Mouse (Mus musculus): ENCODE data around the gene Scube2.

Gene Scube2

DNA sequence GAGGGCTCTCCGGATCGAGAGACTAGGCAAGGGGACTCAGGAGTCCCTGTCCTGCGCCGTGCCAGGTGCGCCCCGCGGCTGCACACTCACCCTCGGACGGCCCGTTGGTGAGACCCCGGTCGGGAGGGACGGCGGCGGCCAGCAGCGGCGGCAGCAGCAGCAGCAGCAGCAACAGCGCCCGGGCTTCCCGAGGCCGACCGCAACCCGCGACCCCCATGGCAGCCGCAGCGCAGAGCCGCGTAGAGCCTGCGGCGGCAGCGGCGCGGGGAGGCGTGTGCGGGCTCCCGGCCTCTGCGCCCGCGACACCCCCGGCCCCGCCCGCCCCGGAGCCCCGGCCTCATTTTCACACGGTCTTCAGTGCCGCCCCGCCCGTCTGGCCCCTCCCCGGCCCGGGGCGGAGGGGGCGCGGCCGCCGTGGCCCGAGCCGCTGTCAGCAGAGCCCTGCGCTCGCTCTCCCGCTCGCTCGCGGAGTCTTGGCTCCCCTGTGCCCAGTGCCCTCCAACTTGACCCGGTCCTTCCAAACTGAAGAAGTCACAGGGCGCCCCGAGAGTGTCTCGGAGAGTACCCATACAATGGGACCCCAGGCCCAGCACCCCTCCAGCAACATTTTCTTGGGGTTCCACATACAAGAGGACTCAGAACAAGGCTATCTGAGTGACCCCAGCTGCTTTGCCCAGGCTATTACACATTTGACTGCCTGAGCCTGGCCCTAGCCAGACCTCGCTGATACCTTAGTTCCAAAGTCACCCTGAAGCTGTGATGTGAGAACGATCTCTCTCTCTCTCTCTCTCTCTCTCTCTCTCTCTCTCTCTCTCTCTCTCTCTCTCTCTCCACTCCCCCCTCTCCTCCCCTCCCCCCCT is at the start of gene Scube2:
Gene Scube2, minus strand, starts transcription at position 310 of the 860 bp plus-strand sequence.
- peak; percentile 62 for DNase-seq (ENCODE audit: extremely low spot score)

DNA sequence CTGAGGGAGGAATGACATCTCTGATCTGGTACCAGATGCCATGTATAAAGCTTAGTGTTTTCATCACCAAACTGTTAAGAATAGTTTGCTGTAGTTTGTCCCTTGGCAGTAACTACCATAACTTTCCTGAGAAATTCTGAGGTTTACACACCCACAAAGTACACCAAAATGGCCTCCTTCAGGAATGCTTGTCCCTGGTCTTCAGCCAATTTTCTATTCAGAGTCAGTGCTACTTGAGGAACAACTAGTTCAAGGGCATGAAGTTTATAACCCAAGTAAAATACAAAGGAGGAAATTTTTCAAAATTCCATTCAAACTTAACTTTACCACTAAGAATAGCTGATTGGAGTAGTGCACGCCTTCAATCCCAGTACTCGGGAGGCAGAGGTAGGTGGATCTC is 40.7 kb upstream of the Scube2 start:
- DNase-seq (ENCODE audit: extremely low spot score) = no peak

DNA sequence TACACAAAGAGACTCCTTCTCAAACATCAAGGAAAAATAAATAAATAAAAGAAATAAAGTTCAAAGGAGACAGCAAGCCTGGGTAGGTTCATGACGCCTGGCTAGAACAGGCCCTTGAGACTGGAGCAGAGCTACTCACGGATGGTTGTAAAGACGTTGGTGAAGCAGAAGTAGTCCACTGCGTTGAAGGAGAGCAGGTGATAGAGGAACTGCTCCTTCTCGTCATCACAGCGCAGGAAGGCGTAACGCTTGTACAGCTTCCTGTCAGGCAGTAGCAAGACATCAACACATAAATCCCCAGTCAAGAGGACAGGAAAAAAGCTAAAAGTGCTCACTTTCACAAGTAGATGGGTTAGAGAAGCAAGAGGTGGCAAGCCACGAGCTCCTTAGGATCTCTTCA is 35.4 kb upstream of the Scube2 start:
- no peak for DNase-seq (ENCODE audit: extremely low spot score)

DNA sequence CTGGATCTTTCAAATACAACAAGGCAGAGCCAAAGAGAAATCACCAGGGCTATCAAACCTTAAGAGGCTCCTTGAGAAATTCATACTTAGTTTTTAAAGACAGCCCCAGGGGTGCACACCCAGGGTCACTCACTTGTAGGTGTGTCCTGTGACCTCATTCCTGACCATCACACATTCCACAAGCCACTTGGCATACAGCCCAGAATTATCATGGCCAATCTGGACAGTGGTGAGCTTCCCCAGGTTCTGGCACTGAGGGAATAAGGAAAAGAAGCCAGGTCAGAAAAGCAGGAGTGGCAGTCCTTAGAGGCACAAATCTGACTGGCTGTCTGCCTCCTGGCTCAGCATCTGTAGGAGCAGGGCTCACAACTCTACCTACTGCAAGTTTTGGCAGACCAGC is 33.4 kb upstream of the Scube2 start:
- no peak for DNase-seq (ENCODE audit: extremely low spot score)

DNA sequence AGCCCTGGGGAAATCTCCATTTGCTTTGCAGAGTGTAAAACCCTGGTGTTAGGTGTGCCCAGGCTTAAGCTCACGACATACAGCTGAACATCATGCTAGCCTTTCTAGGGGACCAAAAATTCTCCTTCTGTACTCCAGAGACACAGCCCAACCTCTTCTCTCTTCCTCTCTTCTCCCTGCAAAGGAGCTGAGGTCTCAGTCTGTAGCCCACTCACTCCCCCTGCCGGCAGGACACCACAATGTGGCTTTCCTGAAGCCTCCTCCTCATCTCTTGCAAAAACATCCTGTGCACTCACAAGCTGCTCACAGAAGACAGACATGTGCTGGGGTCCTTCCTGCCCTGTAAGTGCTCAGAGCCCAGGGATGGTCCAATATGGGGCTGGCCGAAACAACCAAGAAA is 27.1 kb upstream of the Scube2 start:
- DNase-seq (ENCODE audit: extremely low spot score) = peak; percentile 58

DNA sequence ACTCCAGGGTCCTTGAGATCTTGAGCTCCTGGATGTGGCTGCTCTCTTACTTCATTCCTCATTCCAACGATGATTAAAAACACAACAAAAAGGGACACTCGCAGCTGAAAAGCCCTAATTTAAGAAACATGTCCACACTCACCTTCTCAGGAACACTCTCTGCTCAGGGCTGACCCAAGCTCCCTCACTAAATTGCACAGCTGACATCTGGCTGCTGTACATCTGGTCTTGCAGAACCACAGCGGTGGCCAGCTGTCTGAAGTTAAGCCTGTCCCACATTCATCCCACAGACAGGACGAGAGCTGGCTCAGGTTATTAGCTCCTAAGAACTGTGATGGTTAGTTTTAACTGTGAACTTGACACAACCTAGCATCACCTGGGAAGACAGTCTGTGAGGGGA is 26.3 kb upstream of the Scube2 start:
- DNase-seq (ENCODE audit: extremely low spot score) = no peak

DNA sequence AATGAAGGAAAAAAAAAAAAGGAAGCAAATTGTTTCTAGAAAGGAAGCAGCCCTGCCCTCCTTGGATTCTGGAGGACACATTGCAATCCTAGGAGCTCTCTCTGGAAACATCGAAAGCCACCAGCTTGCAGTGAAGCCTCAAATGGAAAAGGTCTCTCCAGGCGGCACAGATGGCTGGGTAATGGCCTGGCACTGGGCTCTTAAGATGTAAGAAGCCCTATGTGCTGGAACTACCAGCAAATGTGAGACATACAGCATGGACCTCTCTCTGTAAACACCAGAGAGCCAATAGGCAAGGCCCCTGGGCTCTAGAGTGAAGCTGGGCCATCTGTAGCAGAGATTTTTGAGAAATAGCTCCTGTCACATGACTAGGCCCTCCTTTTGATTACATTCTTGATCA is 24.8 kb upstream of the Scube2 start:
- DNase-seq (ENCODE audit: extremely low spot score) = no peak

DNA sequence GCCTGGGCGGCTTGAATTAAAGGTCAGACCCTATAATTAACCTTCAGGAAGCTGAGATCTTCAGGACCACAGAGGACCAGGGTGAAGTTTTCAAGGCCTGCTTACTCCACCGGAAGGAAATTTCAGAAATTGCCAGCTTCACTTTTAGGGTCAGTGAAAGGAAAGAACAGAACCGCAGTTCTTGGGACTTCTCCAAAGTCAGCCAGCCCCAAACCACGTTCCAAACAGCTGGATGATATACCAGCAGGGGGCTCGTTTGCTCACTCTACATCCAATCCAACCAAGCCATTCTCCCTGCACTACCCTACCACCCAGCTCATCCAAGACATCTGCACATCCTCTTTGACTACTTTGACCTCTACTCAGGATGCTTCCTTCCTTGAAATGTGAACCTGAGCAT is 23.8 kb upstream of the Scube2 start:
- DNase-seq (ENCODE audit: extremely low spot score) = no peak

DNA sequence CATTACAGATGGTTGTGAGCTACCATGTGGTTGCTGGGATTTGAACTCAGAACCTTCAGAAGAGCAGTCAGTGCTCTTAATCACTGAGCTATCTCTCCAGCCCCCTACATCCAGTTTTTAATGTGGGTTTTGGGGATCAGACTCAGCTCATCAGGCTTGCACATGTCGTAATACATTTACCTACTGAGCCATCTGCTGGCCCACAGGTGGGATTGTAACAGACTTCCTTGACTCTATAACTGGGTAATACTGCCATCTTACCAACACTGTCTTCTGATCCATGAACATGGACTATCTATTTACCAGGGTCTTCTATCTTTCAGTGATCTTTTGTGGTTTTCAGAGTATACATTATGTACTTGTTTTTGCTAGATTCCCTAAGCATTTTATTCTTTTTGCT is 20.8 kb upstream of the Scube2 start:
- DNase-seq (ENCODE audit: extremely low spot score) = no peak

DNA sequence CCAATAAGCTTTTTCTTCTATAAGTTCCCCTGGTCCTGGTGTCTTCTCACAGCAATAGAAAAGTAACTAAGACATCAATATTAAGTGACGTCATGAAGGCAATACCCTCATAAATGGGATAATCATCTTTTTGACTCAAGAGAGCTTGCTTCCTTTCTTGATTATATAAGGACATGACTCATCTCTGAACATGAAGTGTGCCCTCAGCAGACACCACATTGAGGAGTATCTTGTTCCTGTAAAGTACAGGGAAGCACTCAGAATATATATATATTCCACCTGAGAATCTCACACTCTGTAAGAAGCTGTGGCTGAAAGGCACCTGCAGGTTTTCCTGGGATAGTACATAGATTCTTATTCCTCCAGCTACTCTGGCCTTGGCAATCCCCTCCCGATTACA is 17.1 kb upstream of the Scube2 start:
- no peak for DNase-seq (ENCODE audit: extremely low spot score)

DNA sequence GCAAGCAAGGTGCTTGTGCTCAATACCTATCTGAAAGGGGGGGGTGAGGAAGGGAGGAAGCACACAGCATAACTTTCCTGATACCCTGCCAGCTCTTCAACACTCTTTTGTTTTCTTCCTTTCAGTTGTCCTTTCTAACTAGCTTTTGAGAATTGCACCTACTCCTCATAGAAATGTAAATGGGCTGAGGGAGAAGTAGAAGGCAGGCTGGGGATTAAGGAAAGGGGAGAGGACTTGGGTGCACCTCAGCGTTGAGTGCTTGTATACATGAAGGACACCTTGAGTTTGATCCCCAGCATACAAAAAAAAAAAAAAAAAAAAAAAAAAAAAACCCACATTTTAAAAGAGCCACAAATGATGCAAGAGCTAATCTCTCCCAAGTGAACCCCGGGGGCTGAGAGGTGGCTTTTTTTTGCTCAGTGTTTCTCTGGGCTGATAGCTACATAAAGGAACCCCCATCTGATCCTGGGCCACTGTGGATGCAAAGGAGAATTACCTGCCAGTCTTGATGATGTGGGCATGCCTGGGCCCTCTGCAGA is 16.2 kb upstream of the Scube2 start:
- no peak for DNase-seq (ENCODE audit: extremely low spot score)

DNA sequence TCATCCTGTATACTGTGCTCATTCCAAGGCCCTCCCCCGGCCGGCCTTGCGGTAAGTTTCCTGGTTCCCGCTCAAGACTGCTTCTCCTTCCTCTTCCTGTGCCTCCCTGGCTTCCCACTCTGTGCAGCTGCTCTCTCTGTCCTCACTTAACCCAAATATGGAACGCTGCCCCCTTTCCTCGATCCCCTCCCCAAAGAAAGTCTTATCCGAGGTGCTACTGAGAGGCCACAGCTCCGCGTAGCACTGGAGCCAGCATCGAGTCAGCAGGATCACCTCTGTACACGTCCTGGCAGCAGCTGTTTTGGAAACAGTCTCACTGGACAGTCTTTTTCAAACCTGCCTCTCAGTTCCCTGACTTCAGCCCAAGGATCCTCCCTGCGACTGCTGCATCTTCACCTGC is 13.7 kb upstream of the Scube2 start:
- no peak for DNase-seq (ENCODE audit: extremely low spot score)

DNA sequence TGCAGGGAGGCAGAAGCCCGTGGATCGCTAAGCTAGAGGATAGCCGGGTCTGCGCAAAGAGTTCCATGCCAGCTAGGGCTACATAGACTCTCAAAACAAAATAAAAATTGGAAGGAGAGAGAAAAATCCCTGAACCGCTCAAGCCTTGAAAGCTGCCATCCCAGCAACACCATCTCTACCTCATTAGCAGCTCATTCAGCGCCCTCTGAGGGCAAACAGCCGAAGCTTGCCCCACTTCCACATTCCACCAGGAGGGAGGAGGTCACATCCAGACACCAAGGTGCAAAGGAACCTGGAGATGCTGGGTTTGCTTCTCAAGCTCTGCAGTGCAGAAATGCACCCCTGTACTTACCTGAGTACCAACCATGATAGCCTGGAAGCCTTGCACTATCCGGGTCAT is 10.6 kb upstream of the Scube2 start:
- no peak for DNase-seq (ENCODE audit: extremely low spot score)

DNA sequence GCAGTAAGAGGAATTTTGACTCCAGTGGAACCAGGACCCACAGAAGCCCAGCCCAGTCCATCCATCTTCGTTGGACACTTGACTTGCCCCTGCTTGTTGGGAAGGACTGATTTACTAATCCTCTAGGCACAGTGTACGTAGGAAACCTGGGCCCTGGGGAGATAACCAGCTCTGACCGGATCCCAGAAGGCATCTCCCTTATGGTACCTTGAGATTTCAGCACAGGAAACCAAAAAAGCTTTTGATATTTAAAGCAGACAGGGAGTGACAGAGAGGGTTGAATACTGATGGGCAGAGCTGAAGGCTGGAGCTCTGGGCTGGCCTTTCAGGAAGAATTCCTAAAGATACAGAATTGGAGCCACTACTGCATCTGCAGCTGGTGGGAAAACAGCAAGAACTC is 10.1 kb upstream of the Scube2 start:
- no peak for DNase-seq (ENCODE audit: extremely low spot score)

DNA sequence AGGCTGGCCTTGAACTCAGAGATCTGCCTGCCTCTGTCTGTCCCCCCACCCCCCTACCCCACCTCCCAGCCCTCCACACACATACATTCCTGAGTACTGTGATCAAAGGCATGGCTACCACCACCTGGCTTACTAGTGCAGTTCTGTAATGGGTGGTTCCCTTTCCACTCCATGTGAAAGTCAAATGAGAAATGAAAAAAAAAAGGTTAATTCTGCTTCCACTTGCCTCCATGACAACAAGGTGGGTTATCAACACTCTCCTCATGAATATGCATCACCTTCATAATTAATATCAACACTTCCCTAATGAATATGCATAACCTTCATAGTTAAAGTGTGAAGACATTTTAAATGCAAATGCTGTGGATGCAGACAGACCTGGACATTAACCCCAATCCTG is 9.6 kb upstream of the Scube2 start:
- DNase-seq (ENCODE audit: extremely low spot score) = no peak

DNA sequence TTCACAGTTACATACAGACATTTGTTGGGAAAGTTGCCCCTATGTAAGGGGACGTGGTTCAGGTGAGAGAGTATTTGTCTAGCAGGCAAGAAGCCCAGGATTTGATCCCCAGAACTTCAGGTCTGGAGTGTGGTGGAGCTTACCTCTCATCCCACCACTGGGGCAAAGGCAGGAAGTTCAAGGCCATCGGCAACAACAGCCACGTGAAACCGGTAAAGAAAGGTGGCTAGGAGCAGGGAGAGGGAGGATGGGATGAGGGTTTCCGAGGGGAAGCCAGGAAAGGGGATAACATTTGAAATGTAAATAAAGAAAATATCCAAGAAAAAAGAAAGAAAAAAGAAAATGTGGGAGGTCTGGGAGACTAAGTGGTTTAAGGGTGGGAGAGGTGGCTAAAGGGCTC is 7.7 kb upstream of the Scube2 start:
- no peak for DNase-seq (ENCODE audit: extremely low spot score)

DNA sequence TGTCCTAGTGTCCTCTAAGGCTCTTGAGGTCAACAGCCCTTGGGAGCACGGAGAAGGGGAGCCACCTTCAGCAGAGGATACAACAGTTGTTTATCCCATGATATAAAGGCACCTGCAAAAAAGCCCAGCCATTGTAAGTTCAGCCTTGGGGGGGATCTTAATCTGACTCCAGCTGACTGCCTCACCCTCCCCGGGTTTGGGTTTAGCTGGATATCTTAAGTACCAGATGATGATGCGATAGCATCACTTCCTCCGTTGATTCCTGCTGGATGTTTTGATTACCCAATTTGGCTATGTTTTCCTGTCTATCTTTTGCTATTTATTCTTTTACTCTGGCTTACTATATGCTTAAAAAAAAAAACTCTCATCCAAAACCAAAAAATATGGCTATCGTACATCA is 5.8 kb upstream of the Scube2 start:
- no peak for DNase-seq (ENCODE audit: extremely low spot score)

DNA sequence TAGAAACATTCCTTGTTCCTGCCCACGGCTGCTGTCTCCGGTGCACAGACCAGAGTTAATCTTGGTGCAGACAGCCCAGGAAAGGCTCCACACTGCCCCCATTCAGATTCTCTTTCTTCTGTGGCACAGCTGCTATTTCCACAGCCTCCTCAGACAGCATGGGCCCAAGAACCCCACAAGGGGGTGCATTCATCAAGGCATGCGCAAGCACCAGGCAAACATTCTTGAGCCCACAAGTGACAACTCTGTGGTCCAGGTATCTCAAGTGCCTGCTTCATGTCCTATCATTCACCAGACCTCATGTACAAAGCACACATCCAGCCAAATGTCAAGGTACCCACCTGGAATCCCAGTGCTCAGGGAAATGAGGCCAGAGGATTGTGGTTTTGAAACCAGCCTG is 3.0 kb upstream of the Scube2 start:
- no peak for DNase-seq (ENCODE audit: extremely low spot score)

DNA sequence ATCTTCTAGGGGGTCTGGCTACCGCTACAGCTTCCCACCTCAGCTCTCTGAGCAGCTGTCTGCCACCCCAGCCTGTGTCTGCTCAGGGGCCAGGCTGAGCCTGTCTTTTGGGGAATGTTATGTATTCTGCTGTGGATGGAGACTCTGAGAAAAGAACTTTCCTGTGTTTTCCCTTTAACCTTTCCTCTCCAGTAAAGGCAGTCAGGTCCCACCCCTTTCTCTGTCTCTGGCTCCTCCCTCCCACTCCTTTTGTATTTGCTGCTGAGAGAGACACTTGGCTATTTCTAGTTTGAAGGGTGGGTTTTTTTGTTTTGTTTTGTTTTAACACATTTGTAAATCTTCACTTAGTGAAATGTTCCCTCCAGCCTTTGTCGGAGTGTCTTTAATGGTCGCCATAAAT is 1.2 kb upstream of the Scube2 start:
- peak; percentile 42 for DNase-seq (ENCODE audit: extremely low spot score)

DNA sequence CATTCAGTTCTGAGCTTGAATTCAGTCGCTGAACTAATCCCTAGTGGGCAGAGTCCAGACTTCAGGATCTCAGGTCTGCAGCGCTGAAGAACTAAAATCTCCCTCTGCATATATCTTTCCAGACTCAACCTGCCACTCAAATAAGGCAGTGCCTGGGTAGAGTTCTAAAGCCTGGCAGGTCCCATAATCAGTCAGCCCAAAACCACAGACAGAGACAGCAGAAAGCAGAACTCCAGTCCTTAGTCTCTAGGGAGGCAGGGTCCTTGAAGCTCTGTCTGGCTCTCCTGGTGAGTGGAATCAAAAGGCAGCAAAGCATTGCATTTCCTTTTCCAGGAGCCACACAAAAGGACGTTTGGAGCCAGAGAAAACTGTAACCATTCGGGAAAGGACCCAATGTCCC is 1.9 kb downstream of the Scube2 start:
- no peak for DNase-seq (ENCODE audit: extremely low spot score)

DNA sequence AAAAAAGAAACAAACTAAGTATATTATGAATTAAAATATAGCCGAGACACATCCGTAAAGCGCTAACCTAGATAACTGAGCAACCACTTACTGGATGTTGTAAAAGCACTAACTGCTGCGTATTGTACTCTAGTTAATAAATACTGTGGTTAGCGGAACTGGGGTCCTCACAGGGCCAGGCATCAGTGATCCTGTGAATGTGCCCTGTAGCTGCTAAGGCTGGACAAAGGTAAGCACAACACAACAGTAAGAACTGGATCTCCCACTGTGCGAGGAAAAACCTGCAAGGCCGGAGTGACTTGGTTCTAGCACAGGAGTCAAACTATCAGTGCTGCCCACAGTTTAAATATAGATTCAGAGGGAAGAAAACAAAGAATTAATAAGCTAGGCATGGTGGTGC is 5.3 kb downstream of the Scube2 start:
- DNase-seq (ENCODE audit: extremely low spot score) = no peak

DNA sequence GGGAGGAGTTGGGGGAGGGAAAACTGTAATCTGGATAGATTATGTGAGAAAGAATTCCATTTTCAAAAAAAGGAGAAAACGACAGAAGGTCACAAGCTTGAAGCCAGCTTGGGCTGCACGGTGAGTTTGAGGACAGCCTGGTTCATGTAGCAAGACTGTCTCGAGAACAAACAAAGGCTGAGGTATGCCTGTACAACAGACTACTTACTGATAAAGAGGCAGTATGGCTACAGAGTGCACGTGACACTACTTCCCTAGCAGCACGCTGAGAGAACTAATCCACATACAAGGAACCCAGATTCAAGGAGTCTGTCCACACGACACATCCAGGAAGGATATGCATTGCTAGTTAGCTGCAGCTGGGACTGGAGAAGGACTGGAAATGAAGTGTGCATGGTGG is 6.1 kb downstream of the Scube2 start:
- no peak for DNase-seq (ENCODE audit: extremely low spot score)

DNA sequence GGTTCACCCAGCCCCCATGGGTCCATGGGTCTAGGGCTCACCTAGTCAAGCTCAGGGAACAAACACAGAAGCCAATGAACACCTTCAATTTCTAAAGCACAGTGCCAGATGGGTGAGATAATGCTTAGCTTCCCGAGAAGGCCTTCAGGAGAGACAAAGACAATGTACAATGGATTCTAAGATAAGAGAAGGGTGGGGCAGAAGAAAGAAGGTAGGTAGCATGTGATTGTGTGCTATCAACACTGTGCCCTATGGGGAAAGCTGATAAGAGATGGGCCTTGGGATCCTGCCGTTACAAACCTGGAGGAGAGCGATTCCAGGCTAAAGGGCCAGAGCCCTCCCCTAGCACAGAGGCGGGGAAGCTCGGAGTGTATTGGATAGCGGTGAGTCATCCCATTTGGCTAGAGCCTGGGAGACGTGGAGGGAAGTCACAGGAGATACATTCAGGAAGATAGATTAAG is 12.7 kb downstream of the Scube2 start:
- no peak for DNase-seq (ENCODE audit: extremely low spot score)

DNA sequence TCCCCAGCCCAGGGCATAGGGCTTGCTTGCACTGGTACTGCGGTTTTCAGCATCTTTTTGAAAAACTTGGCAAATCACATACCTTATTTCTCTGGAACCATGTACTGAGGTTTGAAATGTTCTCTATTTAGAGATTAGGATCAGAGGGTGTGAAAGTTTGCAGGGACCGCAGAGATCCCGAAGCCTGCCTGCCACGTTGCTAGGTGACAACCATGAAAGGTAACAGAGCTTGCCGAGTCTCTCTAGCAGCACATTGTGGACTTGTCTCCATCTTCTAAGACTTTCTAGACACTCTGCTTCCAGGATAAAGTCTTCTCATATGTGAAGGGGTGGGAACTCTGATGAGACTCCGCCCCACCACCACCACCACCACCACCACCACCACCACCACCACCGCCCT is 13.5 kb downstream of the Scube2 start:
- no peak for DNase-seq (ENCODE audit: extremely low spot score)

Measured in embryo, embryonic 9.5 days (tissue).